Mouse (Mus musculus): ENCODE measurements around the gene Cdc42bpg. TPM values are rescaled to one million over a fixed set of nuclear protein-coding genes. Genes with fewer than 3 reads are reported as not detected.
A peak's percentile ranks its signal among the peaks of the same experiment; 100 is the strongest.

The Cdc42bpg gene
- total and polyA plus RNA-seq, 3 experiments: 2.6 to 4.5 TPM; not detected in 1

GRCm38 (mm10) chr19:6300402-6300841 lies 5.8 kb upstream of the Cdc42bpg start (continued):
- TF ChIP-seq TAL1 (IDR thresholded peaks at IDR 0.05; ENCODE audit: low read length) (peak; percentile 96), POLR2AphosphoS2 (IDR thresholded peaks at IDR 0.05; ENCODE audit: low read length) (peak; percentile 55; the same call in 1 of the 2 replicates), UBTF (IDR thresholded peaks at IDR 0.05; ENCODE audit: borderline replicate concordance, insufficient read depth, low read depth, low read length) (no peak), MEF2A (IDR thresholded peaks at IDR 0.05; ENCODE audit: extremely low read depth, insufficient replicate concordance, low read depth, low read length, poor library complexity, severe bottlenecking) (no peak), MYC (IDR thresholded peaks at IDR 0.05; ENCODE audit: low read depth, low read length) (no peak), EP300 (IDR thresholded peaks at IDR 0.05; ENCODE audit: low read depth in 1 of 2, low read length in 2 of 2) (peak; percentile 89 to 92), MXI1 (IDR thresholded peaks at IDR 0.05; ENCODE audit: low read depth, low read length) (peak; percentile 86), TBP (IDR thresholded peaks at IDR 0.05; ENCODE audit: low read depth, low read length) (no peak), GABPA (IDR thresholded peaks at IDR 0.05; ENCODE audit: low read depth, low read length) (no peak; the same call in 1 of the 2 replicates), ZC3H11A (IDR thresholded peaks at IDR 0.05; ENCODE audit: low read depth, low read length) (peak; percentile 4; the same call in 1 of the 2 replicates), GATA1 (IDR thresholded peaks at IDR 0.05; ENCODE audit: low read depth, low read length) (peak; percentile 84)

- TF ChIP-seq POLR2AphosphoS2 (IDR thresholded peaks at IDR 0.05; ENCODE audit: low read length) (peak; percentile 36; the same call in 1 of the 2 replicates), MYB (IDR thresholded peaks at IDR 0.05; ENCODE audit: low read depth, low read length) (no peak), CHD1 (IDR thresholded peaks at IDR 0.05; ENCODE audit: low read depth, low read length) (no peak), ETS1 (IDR thresholded peaks at IDR 0.05; ENCODE audit: low read depth, low read length) (peak; percentile 49; the same call in 1 of the 2 replicates), KAT2A (conservative IDR thresholded peaks at IDR 0.05; ENCODE audit: low read depth, low read length) (peak; percentile 19; the same call in 1 of the 2 replicates), TAL1 (IDR thresholded peaks at IDR 0.05; ENCODE audit: low read length) (peak; percentile 72), GATA1 (IDR thresholded peaks at IDR 0.05; ENCODE audit: low read depth, low read length) (peak; percentile 71), MXI1 (IDR thresholded peaks at IDR 0.05; ENCODE audit: low read depth, low read length) (peak; percentile 48; the same call in 1 of the 2 replicates), RAD21 (IDR thresholded peaks at IDR 0.05; ENCODE audit: low read depth, low read length) (no peak), SIN3A (IDR thresholded peaks at IDR 0.05; ENCODE audit: low read length) (peak; percentile 55; the same call in 1 of the 2 replicates), EP300 (IDR thresholded peaks at IDR 0.05; ENCODE audit: low read depth in 1 of 2, low read length in 2 of 2) (peak; percentile 52 to 78), TCF12 (IDR thresholded peaks at IDR 0.05; ENCODE audit: low read depth, low read length) (peak; percentile 72; the same call in 1 of the 2 replicates), RCOR1 (IDR thresholded peaks at IDR 0.05; ENCODE audit: low read depth, low read length) (peak; percentile 64), USF1 (IDR thresholded peaks at IDR 0.05; ENCODE audit: low read depth, low read length) (no peak)
- H3K9ac ChIP-seq (ENCODE audit: control insufficient read depth, low read depth, low read length, poor library complexity, severe bottlenecking): peak overlapping the region; percentile 37
- DNase-seq (ENCODE audit: low read depth, low spot score): peak; percentile 68
- H3K36me3 ChIP-seq (ENCODE audit: control insufficient read depth in 1 of 2, insufficient read depth in 2 of 2, low read length in 2 of 2): peaks cover 0 to 47% of the 10 kb centered on the region in 2 experiments; a peak in 3 of 4 replicates
- H3K79me2 ChIP-seq (ENCODE audit: control insufficient read depth, insufficient read depth, low read length, poor library complexity): no peaks in the 10 kb centered on the region; the same call in 1 of the 2 replicates
- no peak overlapping the region for H3K4me3 ChIP-seq (ENCODE audit: control insufficient read depth in 1 of 2, insufficient read depth in 1 of 2, low read depth in 2 of 2, low read length in 2 of 2)
- no peaks in the 10 kb centered on the region for H3K27me3 ChIP-seq (ENCODE audit: control insufficient read depth in 1 of 2, insufficient read depth in 2 of 2, low read length in 2 of 2)
- peak overlapping the region; percentile 51 for H3K27ac ChIP-seq (ENCODE audit: control insufficient read depth, low read depth, low read length)
- H3K4me1 ChIP-seq (ENCODE audit: control insufficient read depth in 1 of 2, insufficient read depth in 2 of 2, low read length in 2 of 2): peaks cover 29 to 52% of the 10 kb centered on the region in 2 experiments
- H3K9me3 ChIP-seq (replicated peaks; ENCODE audit: insufficient read depth, low read length): no peaks in the 10 kb centered on the region
Measured at GRCm38 (mm10) chr19:6302114-6302513, 4.1 kb upstream of the Cdc42bpg start.

All from MEL (cell line).